Mouse (Mus musculus): ENCODE data around the gene Clip2. TPM values are rescaled to one million over a fixed set of nuclear protein-coding genes. Genes with fewer than 3 reads are reported as not detected.

Clip2 gene
- polyA plus RNA-seq, 3 experiments from 2014 or later = 0.55 to 0.88 (median 0.74) TPM

DNA sequence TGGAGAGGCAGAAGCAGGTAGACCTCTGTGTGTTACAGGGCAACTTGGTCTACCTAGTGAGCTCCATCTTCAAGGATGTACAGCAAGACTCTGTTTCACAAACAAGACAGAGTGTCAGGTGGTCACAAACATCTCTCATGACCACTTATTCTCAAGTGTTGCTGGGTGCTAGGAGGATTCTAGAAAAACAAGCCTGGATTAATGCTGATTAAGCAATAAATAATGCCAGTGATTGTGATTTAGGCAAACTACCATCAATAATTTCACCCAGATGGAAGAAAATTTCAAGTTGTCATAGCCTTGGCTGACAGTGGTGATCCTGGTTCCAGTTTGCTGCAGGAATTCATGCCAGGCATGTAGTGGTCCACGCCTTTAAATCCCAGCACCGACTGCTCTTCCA lies 12.0 kb upstream of the Clip2 start:
- ATAC-seq = no peak

DNA sequence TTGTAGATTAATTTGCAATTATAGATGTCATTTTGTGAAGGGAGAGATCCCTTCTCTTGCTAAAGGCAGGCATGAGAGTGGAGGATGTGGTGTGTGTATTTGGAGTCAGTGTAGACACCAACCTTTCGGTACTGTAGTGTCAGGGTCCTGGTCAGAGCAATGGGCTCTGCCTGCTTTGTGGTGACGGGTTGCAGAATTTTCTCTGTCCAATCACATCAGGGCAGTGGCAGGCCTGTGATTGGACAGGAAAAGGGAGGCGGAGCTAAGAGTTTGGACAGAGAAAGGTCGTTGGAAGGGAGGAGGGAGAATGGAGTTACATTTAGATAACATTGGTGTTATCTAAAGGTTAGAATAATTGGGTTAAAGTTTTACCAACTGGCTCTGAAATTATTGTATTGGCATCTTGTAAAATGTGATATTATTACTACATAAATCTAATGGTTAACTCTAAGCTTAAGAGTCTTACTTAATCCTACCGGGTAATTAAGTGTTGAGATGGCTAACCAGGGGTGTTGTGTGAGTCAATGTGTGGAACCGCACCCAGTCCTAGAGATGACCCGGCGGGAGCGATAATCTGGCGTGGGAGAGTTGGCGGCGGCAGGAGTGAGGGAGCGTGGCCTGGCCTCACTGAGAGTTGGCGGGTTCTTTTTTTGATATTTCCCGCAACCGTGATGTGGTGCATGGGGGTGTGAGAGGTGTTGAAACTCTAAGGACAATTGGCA lies 8.4 kb upstream of the Clip2 start:
- no peak for ATAC-seq

DNA sequence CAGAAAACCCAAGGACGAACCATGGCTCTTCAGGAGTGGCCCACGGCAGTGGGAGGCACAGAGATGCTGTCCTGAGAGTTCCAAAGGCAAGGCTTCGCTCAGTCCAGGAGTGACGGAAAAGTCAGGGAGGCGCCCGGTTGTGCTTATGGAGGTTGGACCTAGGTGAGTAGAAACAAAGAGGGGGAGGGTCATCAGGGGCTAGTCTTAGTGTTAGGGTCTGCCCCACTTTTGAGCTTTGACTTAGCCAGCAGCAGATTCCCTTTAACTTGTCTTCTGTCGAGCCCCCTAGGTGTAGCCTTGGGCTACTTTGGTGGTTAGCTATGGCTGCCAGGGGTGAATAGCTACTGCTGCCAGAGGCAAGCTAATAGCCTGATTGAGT lies 7.8 kb upstream of the Clip2 start, which contains the start of gene Syna:
TSS of gene Syna (minus strand) at position 101 of the 379 bp plus-strand sequence.
- ATAC-seq = no peak

DNA sequence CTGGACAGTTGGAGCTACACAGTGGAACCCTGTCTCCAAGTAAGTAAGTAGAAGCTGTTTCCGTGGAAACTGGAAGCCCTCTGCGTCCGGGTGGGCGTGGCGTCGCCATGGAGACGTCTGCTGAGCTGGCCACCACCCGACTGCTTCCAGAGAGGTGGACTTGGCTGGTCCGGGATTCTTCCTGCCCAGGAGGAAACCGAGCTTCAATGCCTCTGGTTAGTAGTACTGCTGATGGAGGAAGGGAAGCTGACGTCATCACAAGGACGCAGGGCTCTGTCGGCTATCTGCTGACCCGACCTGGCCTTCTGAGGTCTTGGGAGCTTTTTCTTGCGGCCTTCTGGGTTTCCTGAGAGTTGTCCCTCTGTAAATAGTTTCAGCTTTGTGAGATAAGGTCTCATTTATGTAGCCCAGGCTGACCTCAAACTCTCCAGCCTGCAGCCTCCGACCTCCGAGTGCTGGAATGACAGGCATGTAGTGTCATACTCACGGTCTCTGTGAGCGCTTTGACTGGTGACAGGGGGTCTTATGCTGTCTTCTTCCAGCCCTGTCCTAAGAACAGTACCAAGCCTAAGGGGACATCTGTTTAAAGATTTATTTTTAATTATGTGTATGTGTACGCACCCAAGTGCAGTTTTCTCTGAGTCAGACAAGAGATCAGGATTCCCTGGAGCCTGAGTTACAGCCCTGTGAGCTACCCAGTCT lies 3.4 kb upstream of the Clip2 start:
- ATAC-seq = no peak

DNA sequence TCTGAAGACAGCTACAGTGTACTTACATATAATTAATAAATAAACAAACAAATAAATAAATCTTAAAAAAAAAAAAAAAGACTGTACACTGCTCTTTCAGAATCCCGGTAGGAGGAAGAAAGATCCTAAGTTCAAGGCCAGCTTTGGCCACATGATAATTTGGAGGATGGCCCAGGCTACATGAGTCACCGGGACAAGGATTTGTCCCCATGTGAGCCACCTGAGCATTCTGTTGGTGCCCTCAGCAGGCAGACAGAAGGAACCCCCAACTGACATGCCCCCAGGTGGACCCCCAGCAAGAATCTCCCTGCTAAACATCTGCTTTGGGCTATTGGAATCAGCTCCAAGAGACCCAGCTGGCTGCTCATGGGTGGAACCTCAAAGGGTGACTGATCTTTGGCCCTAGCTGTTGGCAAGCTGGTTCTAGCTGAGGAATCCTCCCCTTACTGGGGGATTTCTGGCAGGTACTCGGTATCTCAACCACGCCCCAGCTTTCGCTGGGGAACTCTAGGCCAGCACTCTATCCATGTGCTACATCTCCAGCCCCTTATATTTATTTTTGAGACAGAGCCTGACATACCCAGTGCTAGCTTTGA lies 1.8 kb upstream of the Clip2 start:
- no peak for ATAC-seq

DNA sequence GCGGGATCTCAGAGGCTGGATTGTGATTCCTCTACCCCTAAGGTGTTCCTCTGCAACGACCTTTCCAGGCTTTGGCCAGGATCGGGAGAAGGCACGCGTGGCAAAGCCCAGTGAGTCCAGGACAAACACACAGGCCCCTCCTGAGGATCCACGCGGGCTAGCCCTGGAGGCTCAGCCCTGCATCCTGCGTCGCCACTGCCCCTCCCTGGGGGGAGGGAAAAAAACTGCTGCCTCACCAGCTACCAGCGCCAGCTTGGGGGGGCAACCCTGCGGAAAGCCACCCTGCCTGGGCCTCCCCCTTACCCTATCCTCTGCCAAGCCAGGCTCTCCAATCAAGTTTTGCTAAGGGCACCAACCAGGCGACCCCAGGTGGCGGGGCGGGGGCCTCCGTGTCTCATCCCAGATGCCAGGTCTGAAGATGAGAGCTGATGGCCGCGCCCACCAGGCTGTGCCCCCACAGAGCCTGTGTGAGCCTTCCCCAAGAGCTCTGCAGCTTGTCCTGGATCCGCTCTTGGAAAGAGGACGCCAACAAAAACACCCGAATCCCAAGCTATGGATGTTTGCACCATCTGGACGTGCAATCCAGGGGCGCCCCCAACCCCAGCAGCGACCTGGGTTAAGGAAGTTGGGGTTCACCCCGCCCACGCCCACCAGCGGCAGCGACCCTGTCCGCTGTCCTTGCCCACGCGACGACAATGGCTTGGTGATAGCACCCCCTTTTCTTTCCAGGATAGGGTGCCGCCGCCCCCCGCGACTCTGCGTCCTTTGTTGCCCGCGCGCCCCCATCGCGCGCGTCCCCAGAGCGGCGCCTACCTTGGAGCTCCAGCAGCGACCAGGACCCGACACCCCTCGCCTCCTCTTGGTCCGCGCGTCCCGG lies 763 bp downstream of the Clip2 start:
- peak; percentile 9 for ATAC-seq

DNA sequence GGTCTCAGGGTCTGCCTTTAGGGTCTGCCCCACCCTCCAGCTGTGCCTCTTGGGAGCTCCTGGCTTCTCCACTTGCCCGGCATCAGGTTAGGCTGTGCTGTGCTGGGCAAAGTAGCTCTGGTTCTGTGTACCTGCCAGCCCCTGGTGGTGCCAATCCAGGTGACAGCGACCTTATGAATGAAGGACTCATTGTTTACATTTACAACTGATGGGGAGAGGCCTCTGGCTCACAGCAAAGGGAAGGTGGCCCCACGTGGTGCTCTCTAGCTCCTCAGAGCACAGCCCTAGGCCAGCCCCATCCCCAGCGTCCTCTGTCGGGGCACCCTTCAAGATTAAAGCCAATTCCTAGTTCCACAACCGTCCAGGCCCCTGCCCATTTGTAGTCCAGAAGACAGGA lies 1.4 kb downstream of the Clip2 start:
- no peak for ATAC-seq

DNA sequence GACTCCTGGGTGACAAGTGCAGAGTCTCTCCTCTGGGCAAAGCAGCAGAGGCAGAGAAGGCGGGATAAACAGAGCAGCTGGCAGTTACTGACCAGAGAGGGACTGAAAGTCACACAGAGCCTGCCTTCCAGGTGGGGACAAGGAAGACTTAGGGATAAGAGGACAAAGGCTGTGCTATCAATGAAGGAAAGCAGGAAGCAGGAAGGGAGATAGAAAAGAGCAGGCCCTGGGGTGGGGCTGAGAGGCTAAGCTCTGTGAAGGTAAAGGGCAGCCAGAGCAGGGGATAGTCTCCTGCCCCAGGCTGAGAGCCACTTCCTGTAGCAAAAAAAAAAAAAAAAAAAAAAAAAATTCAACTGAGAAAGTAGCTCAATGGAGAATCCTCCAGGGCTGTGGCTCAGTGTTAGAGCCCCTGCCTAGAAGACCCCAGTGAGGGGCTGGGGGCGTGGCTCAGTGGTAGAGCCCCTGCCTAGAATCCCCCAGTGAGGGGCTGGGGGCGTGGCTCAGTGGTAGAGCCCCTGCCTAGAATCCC lies 2.5 kb downstream of the Clip2 start:
- ATAC-seq = no peak

DNA sequence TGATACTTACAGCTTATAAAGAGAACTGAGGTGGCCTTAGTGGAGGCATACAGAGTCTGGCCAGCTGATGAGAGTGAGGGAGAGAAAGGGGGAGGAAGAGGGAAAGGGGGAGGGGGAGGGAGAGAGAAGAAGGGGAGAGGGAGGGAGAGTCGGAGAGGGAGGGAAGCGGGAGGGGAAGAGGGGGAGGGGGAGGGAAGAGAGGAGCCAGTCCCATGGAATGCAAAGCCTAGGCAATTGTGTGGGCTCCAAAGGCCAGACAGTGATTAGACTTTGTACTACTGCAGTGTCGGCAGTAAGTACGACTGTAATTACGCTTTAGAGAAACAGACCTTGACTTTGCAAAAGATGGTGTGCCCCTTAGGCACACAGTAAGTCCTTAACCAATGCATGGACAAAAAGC lies 3.9 kb downstream of the Clip2 start:
- ATAC-seq = no peak

DNA sequence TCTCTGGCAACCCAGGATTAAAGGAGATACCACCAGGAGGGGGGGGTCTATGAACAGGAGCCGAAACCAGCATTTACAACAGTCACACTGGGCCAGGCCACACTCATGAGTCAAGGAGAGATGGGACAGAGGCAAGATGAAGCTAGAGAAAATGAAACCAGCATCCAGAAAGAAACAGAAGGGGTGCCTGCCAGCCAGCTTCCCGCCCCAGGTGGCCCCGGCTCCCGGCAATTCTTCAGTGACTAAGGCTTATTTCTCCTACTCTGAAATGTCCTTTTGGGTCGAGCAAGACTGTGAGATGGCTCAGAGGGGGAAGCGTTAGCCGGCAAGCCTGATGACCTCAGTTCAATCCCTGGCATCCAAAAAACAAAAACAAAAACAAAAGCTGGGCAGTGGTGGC lies 5.4 kb downstream of the Clip2 start:
- no peak for ATAC-seq

DNA sequence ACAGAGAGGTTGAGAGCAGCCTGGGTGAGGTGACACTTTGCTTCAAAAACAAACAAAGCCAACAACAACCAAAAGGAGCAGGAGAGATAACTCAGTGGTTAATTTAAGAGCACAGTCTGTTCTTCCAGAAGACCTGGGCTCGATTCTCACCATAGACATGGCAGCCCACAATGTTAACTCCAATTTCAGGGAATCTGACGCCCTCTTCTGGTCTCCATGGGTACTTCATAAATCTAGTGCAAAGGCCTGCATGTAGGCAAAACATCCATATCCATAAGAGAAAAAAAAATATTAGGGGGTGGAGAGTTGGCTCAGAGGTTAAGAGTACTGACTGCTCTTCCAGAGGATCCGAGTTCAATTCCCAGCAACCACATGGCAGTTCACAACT lies 7.0 kb downstream of the Clip2 start:
- ATAC-seq = no peak

DNA sequence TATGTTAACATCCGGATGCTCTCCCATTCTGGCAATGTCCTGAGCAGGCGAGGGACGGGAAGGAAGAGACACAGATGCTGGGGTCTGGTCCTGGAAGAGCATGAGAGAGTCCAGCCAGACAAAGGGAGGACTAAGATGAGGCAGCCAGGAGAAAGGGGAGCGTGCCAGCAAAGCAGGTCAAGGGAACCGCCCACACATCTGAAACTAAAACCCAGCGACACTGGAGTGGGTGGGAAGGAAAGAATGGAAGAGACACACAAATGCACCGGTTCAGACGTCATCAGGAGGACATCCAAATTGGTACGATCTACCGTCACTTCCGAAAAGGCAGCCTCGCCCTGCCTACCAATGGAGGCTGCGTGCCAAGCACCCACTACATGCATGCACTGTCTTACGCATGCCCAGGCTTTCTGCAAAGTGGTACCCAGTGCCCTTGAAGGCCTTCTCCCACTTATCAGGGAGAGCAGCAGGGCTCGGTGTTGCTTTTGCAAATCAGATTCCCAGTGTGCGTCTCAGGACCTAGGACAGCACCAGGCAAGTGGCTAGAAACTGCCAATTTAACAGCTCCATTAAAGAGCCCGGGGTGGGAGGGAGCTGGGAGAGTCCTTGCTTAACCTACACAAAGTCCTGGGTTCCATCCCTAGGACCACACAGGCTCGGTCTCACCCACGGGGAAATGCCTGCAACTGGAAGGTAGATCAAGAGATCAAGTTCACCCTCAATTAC lies 7.6 kb downstream of the Clip2 start:
- no peak for ATAC-seq

DNA sequence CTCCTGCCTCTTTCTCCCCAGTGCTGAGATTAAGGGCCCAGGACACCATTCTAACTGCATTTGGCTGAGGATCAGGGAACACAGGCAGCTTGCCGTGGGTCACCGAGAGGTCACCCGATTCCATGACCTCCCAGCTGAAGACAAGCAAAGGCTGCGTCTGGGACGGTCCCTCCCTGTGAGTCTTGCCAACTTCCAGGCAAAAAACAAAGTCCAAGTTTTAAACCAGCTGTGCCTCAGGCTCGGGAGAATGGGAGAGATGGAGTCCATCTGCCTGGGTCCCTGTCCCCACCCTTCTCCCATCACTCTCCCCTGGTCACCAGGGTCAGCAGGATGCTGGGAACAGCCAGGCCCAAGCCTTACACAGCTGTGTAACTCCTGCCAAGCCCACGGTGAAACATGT lies 10.6 kb downstream of the Clip2 start:
- no peak for ATAC-seq

DNA sequence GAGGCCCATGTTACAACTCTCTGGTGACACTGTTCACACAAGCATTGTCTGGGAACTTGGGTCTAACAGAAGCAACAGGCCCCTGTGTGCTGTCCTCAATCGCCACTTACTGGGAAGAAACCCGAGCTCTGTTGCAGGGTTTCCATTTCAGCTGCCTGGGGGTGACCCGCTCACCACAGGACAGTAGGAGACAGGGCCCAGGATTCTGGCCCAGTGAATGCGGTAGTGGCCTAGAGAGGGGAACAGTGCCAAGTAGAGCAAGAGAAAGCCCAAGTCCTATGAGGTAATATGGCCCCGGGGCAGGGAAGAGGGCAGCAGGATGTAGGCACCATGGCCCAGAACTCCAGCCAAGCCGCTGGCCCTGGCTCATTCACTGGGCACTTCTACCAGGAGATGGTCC lies 11.4 kb downstream of the Clip2 start:
- ATAC-seq = no peak

DNA sequence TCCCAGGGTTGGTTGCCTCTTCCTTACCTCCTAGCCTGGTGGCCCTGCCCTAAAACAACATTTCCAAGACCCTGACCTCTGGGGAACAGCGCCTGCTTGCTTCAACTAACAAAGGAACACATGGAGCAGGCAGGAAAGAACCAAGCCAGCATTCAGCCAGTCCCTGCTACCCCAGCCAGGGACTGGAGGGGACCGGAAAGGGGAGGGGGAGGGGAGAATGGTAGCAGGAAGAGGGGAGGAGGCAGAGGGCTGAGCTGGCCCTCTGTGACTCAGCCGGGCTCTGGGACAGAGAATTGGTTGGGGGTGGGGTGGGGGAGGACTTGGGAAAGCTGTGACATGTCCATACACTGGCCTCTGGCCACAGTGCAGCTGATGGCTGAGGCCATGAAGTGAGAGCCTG lies 12.3 kb downstream of the Clip2 start:
- peak; percentile 92 for ATAC-seq

DNA sequence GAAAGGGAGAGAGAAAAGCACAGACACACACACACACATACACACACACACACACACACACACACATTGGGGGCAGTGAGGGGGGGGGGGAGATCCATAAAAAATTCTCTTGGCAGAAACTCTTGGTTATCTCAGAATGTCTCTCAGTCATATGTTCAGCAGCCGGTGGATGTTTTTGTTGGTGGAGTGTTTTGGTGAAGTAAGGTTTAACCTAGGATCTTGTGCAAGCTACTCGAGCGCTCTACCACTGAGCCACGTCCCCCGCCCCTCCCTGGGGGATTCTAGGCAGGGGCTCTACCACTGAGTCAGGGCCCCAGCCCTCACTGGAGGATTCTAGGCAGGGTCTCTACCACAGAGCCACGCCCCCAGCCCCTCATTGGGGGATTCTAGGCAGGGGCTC lies 16.2 kb downstream of the Clip2 start:
- no peak for ATAC-seq

DNA sequence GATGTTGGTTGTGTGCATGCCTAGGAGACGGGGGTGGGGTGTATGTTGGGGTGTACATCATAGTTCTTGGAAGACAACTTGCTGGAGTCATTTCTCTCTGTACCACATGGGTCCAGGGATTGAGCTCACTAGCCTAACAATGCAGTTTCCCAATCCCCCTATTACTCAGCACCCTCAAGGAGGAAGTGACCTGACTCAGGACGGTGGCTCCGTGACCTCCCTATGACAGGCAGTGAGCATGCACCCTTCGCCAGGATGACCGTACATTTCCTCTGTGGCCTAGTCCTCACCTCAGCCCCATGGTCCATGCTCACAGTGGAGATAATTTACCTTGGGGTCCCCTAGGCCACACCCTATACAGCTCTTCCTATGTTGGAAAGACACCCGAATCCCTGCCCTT lies 19.8 kb downstream of the Clip2 start:
- no peak for ATAC-seq

DNA sequence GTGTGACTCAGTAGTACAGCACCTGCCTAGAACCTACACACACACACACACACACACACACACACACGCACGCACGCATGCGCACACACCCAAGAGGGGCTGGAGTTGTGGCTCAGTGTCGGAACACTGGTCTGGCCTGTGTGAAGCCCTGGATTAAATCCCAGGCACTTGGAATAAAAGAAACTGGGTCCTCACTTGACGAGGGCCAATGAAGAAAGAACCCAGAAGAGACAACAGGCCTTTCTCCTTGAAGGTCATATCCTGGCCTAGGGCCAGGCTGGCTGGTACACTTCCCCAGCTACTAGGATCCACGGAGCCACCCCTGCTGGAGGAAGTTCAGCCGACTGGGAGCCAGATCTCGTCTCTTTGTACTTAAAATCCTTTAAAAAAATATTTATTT lies 20.6 kb downstream of the Clip2 start:
- no peak for ATAC-seq

DNA sequence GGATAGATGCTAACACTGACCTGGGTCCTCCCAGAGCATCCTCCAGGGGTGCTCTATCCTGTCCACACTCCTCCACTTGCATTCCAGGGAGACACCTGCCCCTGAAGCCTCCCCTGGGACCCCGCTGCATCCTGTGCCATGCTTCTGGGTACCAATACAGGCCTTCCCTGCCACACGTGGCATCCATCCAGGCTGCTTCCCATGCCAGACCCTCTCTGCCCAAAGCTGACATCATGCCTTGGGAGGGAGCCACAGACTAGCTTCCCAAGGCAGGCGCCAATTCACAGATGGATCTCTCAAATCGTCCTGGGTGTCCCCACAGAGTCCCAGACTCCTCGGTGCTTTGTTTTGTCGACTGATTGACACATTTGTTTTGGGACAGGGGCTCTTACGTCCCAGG lies 21.4 kb downstream of the Clip2 start:
- no peak for ATAC-seq

DNA sequence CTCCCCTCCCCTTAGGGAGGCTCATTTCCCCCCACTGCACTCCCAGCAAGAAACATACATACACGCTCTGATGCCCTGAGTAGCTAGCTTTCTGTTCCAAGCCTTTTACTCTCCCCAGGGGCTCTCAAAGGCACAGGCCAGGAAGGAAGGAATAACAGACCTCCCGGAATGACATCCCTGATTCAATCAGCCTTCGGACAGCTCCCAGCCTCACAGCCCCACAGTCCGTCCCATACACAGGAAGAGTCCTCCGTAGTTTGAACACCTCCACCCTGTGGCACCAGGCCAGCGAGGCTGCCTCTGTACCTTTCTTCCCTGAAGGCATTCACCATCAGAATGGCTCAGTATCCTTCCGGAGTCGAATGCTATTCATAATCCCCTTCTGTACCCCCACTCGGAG lies 23.7 kb downstream of the Clip2 start:
- ATAC-seq = no peak

DNA sequence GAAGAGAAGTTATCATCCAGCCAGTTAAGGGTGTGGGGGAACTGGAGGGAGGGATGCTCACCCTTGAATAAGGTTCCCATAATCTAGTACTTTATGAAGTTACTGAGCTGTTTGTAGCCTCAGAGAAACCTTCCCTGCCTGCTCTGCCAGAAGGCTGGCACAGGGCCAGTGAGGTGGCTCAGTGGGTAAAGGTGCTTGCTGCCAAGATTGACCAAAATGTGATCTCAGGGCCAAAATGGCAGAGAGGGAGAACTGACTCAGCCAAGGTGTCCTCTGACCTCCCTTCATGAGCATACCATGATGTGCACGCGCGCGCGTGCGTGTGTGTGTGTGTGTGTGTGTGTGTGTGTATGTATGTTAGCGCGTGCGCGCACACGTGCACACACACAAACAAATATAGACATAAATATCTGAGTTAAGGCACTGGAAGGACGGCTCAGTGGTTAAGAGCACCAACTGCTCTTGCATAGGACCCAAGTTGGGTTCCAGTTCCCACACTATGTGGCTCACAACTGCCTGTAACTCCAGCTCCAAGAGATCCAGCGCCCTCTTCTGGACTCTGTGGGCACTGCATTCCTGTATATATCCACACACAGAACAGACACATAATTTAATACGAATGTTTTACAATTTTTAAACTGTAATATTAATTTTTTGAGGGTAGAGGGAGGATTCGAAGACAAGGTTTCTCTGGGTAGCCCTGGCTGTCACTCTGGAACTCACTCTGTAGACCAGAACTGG lies 26.1 kb downstream of the Clip2 start:
- ATAC-seq = no peak

Measured in inflammation-experienced regulatory T-cells, adult 6 months (primary cell).